Comparison of ENCODE assay signal across 37 mouse cellular contexts in genomic region chr9:57269384-57269783, GRCm38 (mm10). TPM values are rescaled to one million over a fixed set of nuclear protein-coding genes. Genes with fewer than 3 reads are reported as not detected.
DNase-seq lines count a peak whose midpoint lies in the region; ATAC-seq and TF ChIP-seq lines count a peak whose summit lies in the region.
"Had no signal": no experiment of that assay in that cellular context is flagged by ENCODE, and none has a peak within 500 bp of the region (broad histone marks: within the 10 kb centered on the region; RNA-seq: fewer than 3 reads in every experiment).

No protein-coding gene starts in this region.

- no peaks in the 10 kb centered on the region for H3K36me3 ChIP-seq in forebrain, embryonic 11.5 days (ENCODE audit: control insufficient read depth, insufficient read depth, low read length)
- no peaks in the 10 kb centered on the region for H3K36me3 ChIP-seq in forebrain, embryonic 13.5 days (ENCODE audit: poor library complexity, severe bottlenecking)
- H3K36me3 ChIP-seq in liver, embryonic 12.5 days = no peaks in the 10 kb centered on the region
- H3K36me3 ChIP-seq in liver, postnatal 0 days (replicated peaks; ENCODE audit: insufficient read depth, low read length) = no peaks in the 10 kb centered on the region
- H3K36me3 ChIP-seq in midbrain, embryonic 14.5 days (ENCODE audit: control insufficient read depth, insufficient read depth, low read length) = no peaks in the 10 kb centered on the region
- H3K36me3 ChIP-seq: hindbrain, embryonic 12.5 days; limb, embryonic 10.5 days; limb, embryonic 15.5 days; neural tube, embryonic 15.5 days had no signal

- H3K9ac ChIP-seq in forebrain, embryonic 11.5 days (ENCODE audit: low read length) = no peak overlapping the region
- H3K9ac ChIP-seq in forebrain, embryonic 13.5 days = no peak overlapping the region
- no peak overlapping the region for H3K9ac ChIP-seq in liver, embryonic 12.5 days
- H3K9ac ChIP-seq in liver, postnatal 0 days (replicated peaks) = no peak overlapping the region
- no peak overlapping the region for H3K9ac ChIP-seq in midbrain, embryonic 14.5 days (replicated peaks; ENCODE audit: low read length)
- H3K9ac ChIP-seq: hindbrain, embryonic 12.5 days; limb, embryonic 15.5 days; liver, embryonic 14.5 days; lung, embryonic 14.5 days; neural tube, embryonic 15.5 days had no signal

- DNase-seq in forebrain, embryonic 11.5 days (ENCODE audit: low spot score) = no peak
- DNase-seq in liver, postnatal 0 days = no peak
- DNase-seq in midbrain, embryonic 14.5 days = no peak
- DNase-seq in thymus, postnatal 14 days = no peak
- DNase-seq: adrenal gland, postnatal 10 days; cerebellum, adult 8-10 months; cerebellum, postnatal 25 days; heart, postnatal 14 days; kidney, adult 9 months; kidney, postnatal 14 days; layer of hippocampus, adult 9-11 months; lung, postnatal 36 days; retina, postnatal 1 day; right cerebral cortex, postnatal 14 days; thymus, postnatal 25 days had no signal

- H3K4me3 ChIP-seq in forebrain, embryonic 11.5 days (ENCODE audit: low read depth, low read length) = no peak overlapping the region
- H3K4me3 ChIP-seq in forebrain, embryonic 13.5 days = no peak overlapping the region
- no peak overlapping the region for H3K4me3 ChIP-seq in liver, embryonic 12.5 days
- no peak overlapping the region for H3K4me3 ChIP-seq in liver, postnatal 0 days (ENCODE audit: low read depth, low read length)
- no peak overlapping the region for H3K4me3 ChIP-seq in midbrain, embryonic 14.5 days (replicated peaks; ENCODE audit: low read depth, low read length)
- H3K4me3 ChIP-seq: hindbrain, embryonic 12.5 days; limb, embryonic 10.5 days; limb, embryonic 15.5 days; neural tube, embryonic 15.5 days had no signal

- H3K9me3 ChIP-seq in forebrain, embryonic 11.5 days (ENCODE audit: control insufficient read depth, low read length) = no peaks in the 10 kb centered on the region
- no peaks in the 10 kb centered on the region for H3K9me3 ChIP-seq in forebrain, embryonic 13.5 days (replicated peaks)
- no peaks in the 10 kb centered on the region for H3K9me3 ChIP-seq in liver, embryonic 12.5 days (replicated peaks)
- no peaks in the 10 kb centered on the region for H3K9me3 ChIP-seq in liver, postnatal 0 days (ENCODE audit: low read length)
- no peaks in the 10 kb centered on the region for H3K9me3 ChIP-seq in midbrain, embryonic 14.5 days (ENCODE audit: control insufficient read depth, low read length)
- H3K9me3 ChIP-seq: hindbrain, embryonic 12.5 days; limb, embryonic 10.5 days; limb, embryonic 15.5 days; neural tube, embryonic 15.5 days had no signal

- no peaks in the 10 kb centered on the region for H3K27me3 ChIP-seq in forebrain, embryonic 11.5 days (ENCODE audit: control insufficient read depth, insufficient read depth, low read length)
- H3K27me3 ChIP-seq in forebrain, embryonic 13.5 days = peaks cover 9% of the 10 kb centered on the region; the same call in 1 of the 2 replicates
- peaks cover 84% of the 10 kb centered on the region for H3K27me3 ChIP-seq in liver, embryonic 12.5 days (replicated peaks)
- H3K27me3 ChIP-seq in liver, postnatal 0 days (ENCODE audit: insufficient read depth, low read length) = 0 out of 2 replicates have a peak, but pooled peaks cover 3% of the 10 kb centered on the region
- no peaks in the 10 kb centered on the region for H3K27me3 ChIP-seq in midbrain, embryonic 14.5 days (ENCODE audit: control insufficient read depth, insufficient read depth, low read length)
- H3K27me3 ChIP-seq: Patski had no signal

- TF ChIP-seq EP300 in liver, postnatal 0 days (IDR thresholded peaks at IDR 0.05; ENCODE audit: low read depth) = no peak

- 22% methylated on average over 1 of the region's 1 CpGs for WGBS in forebrain, embryonic 11.5 days
- 13% methylated on average over 1 of the region's 1 CpGs for WGBS in forebrain, embryonic 13.5 days
- WGBS in liver, embryonic 12.5 days (ENCODE audit: insufficient replicate concordance) = 17% methylated on average over 1 of the region's 1 CpGs
- WGBS in liver, postnatal 0 days (ENCODE audit: insufficient replicate concordance) = 63% methylated on average over 1 of the region's 1 CpGs
- WGBS in midbrain, embryonic 14.5 days = 50% methylated on average over 1 of the region's 1 CpGs

- peaks cover 14% of the 10 kb centered on the region; the same call in 1 of the 2 replicates for H3K4me1 ChIP-seq in forebrain, embryonic 11.5 days (replicated peaks; ENCODE audit: control insufficient read depth, insufficient read depth, low read length)
- peaks cover 46% of the 10 kb centered on the region for H3K4me1 ChIP-seq in forebrain, embryonic 13.5 days
- peaks cover 70% of the 10 kb centered on the region for H3K4me1 ChIP-seq in liver, embryonic 12.5 days
- peaks cover 43% of the 10 kb centered on the region for H3K4me1 ChIP-seq in liver, postnatal 0 days (ENCODE audit: insufficient read depth)
- H3K4me1 ChIP-seq in midbrain, embryonic 14.5 days (ENCODE audit: control insufficient read depth, insufficient read depth, low read length) = peaks cover 33% of the 10 kb centered on the region

- H3K4me2 ChIP-seq in forebrain, embryonic 11.5 days (ENCODE audit: low read depth, low read length, severe bottlenecking) = no peak overlapping the region
- H3K4me2 ChIP-seq in forebrain, embryonic 13.5 days = no peak overlapping the region
- H3K4me2 ChIP-seq in liver, embryonic 12.5 days = no peak overlapping the region
- no peak overlapping the region for H3K4me2 ChIP-seq in liver, postnatal 0 days (ENCODE audit: low read depth, low read length)
- no peak overlapping the region for H3K4me2 ChIP-seq in midbrain, embryonic 14.5 days (ENCODE audit: low read length)
- H3K4me2 ChIP-seq: hindbrain, embryonic 12.5 days; limb, embryonic 15.5 days; lung, embryonic 14.5 days; neural tube, embryonic 15.5 days had no signal

- no peak overlapping the region for H3K27ac ChIP-seq in forebrain, embryonic 11.5 days (ENCODE audit: low read depth, low read length)
- no peak overlapping the region for H3K27ac ChIP-seq in forebrain, embryonic 13.5 days
- no peak overlapping the region for H3K27ac ChIP-seq in liver, embryonic 12.5 days
- H3K27ac ChIP-seq in liver, postnatal 0 days (ENCODE audit: low read depth) = no peak overlapping the region
- peak overlapping the region; percentile 32 for H3K27ac ChIP-seq in midbrain, embryonic 14.5 days (replicated peaks; ENCODE audit: low read depth, low read length)
- H3K27ac ChIP-seq: hindbrain, embryonic 12.5 days; limb, embryonic 10.5 days; limb, embryonic 15.5 days; liver, embryonic 14.5 days; neural tube, embryonic 15.5 days had no signal

- TF ChIP-seq CTCF in liver, postnatal 0 days (IDR thresholded peaks at IDR 0.05; ENCODE audit: low read depth) = no peak

- 0 out of 2 replicates have a peak, but pooled peaks have one; percentile 30 for ATAC-seq in forebrain, embryonic 11.5 days (replicated peaks; ENCODE audit: low FRiP score)
- no peak for ATAC-seq in forebrain, embryonic 13.5 days
- ATAC-seq in liver, embryonic 12.5 days = 0 out of 2 replicates have a peak, but pooled peaks have one; percentile 4
- no peak for ATAC-seq in liver, postnatal 0 days
- ATAC-seq in megakaryocyte-erythroid progenitor cell, adult 5-6 weeks (replicated peaks; ENCODE audit: low FRiP score, low TSS enrichment, poor library complexity, severe bottlenecking) = peak; percentile 35; the same call in 1 of the 2 replicates
- ATAC-seq in midbrain, embryonic 14.5 days (ENCODE audit: low FRiP score, low TSS enrichment) = no peak
- ATAC-seq: forebrain, embryonic 14.5 days; intestine, postnatal 0 days; Patski had no signal

RNA-seq across cellular contexts. Expression of gene 1700017B05Rik, which starts 7.0 kb away (rescaled TPM):
- 12.5 TPM in 2 replicates for polyA plus RNA-seq in forebrain, embryonic 11.5 days (2014; fragmentation: Nextera tagmentation; extraction: Ambion mirVana)
- 5.8 and 8.0 TPM in 2 replicates for polyA plus RNA-seq in forebrain, embryonic 13.5 days (2015; fragmentation: Nextera tagmentation; extraction: Ambion mirVana)
- 22.2 and 23.4 TPM in 2 replicates for polyA plus RNA-seq in liver, embryonic 12.5 days (2016; fragmentation: Nextera tagmentation; extraction: Ambion mirVana)
- polyA plus RNA-seq in liver, postnatal 0 days (2015; fragmentation: Nextera tagmentation; extraction: Ambion mirVana) = 10.1 and 10.4 TPM in 2 replicates
- 81.6 and 83.6 TPM in 2 replicates for total RNA-seq in megakaryocyte-erythroid progenitor cell, adult 5-6 weeks (2014; fragmentation: Nextera tagmentation)
- 13.8 and 33.3 TPM in 2 replicates for total RNA-seq in megakaryocyte-erythroid progenitor cell, adult 5-6 weeks (2017)
- polyA plus RNA-seq in midbrain, embryonic 14.5 days (2014; fragmentation: Nextera tagmentation; extraction: Ambion mirVana) = 3.3 and 4.4 TPM in 2 replicates

RNA-seq across cellular contexts. Expression of gene Trcg1, which starts 33.0 kb away (rescaled TPM):
- polyA plus RNA-seq in forebrain, embryonic 11.5 days (2014; fragmentation: Nextera tagmentation; extraction: Ambion mirVana) = 0.09 TPM in 1 of 2 replicates, not detected in the other
- polyA plus RNA-seq in forebrain, embryonic 13.5 days (2015; fragmentation: Nextera tagmentation; extraction: Ambion mirVana) = not detected in 2 replicates
- not detected in 2 replicates for polyA plus RNA-seq in liver, embryonic 12.5 days (2016; fragmentation: Nextera tagmentation; extraction: Ambion mirVana)
- not detected in 2 replicates for polyA plus RNA-seq in liver, postnatal 0 days (2015; fragmentation: Nextera tagmentation; extraction: Ambion mirVana)
- total RNA-seq in megakaryocyte-erythroid progenitor cell, adult 5-6 weeks (2014; fragmentation: Nextera tagmentation) = not detected in 2 replicates
- total RNA-seq in megakaryocyte-erythroid progenitor cell, adult 5-6 weeks (2017) = not detected in 2 replicates
- not detected in 2 replicates for polyA plus RNA-seq in midbrain, embryonic 14.5 days (2014; fragmentation: Nextera tagmentation; extraction: Ambion mirVana)
- total RNA-seq: adrenal gland, postnatal 10 days; gastrocnemius, adult 8-10 months; heart, adult 8-10 months; heart, postnatal 14 days; left cerebral cortex, postnatal 10 days; megakaryocyte, adult 5-6 weeks; MEL had no signal
- polyA plus RNA-seq: embryonic facial prominence, embryonic 11.5 days; forebrain, embryonic 14.5 days; gonadal fat pad, adult 2 months; heart, embryonic 14.5 days; hindbrain, embryonic 12.5 days; intestine, postnatal 0 days; limb, embryonic 10.5 days; limb, embryonic 15.5 days; liver, embryonic 14.5 days; lung, embryonic 14.5 days; neural tube, embryonic 15.5 days; Patski; small intestine, adult 2 months; stomach, embryonic 14.5 days had no signal

Comparison
In these comparisons a context has a peak if more than half of its experiments do, and no peak if none do; other contexts are left out.
1. ATAC-seq: peak in forebrain, embryonic 11.5 days (single experiment), liver, embryonic 12.5 days (single experiment) and megakaryocyte-erythroid progenitor cell, adult 5-6 weeks (single experiment); none in forebrain, embryonic 13.5 days (single experiment), liver, postnatal 0 days (single experiment) and midbrain, embryonic 14.5 days (single experiment).